Mouse (Mus musculus) megakaryocyte, embryonic 14.5 days (primary cell): ENCODE data around the gene Gm266.

Experiments
- FLI1 ChIP-seq: IDR thresholded peaks from 2 replicates; pipeline ENCODE4 v1.6.1; 2012; ENCODE audit warnings: low read length, inconsistent platforms, mixed read lengths
- GATA1 ChIP-seq: IDR thresholded peaks from 3 replicates; pipeline ENCODE4 v1.6.1; 2012; ENCODE audit warnings: mixed read lengths, low read length, inconsistent platforms, borderline replicate concordance

GRCm38 (mm10) chr12:111515920-111516319 lies 30.3 kb upstream of the Gm266 start:
- TF ChIP-seq GATA1 (no peak), FLI1 (no peak)
